Mouse (Mus musculus) hindbrain, postnatal 0 days (tissue): ENCODE measurements around the gene Fam126a. TPM values are rescaled to one million over a fixed set of nuclear protein-coding genes. Genes with fewer than 3 reads are reported as not detected.

Source experiments
- ATAC-seq: fragments of 200-750 bp; cut with Nextera tagmentation; 2 replicates; pipeline ENCODE4 v1.8.0; 2017; ENCODE audit warnings: mild to moderate bottlenecking, moderate TSS enrichment, moderate library complexity
- DNase-seq: peaks from one replicate; pipeline ENCODE4 v3.0.0-alpha.2; 2015; ENCODE audit warnings: low spot score
- H3K27ac ChIP-seq: fragments of 300-500 bp; sonication (generic); 2 replicates; pipeline ENCODE4 v1.5.1; 2014; ENCODE audit warnings: mild to moderate bottlenecking
- H3K27me3 ChIP-seq: fragments of 300-500 bp; sonication (generic); 2 replicates; pipeline ENCODE4 v1.6.1; 2014; ENCODE audit warnings: low read length, mixed read lengths; ENCODE audit not compliant: insufficient read depth
- H3K36me3 ChIP-seq: fragments of 300-500 bp; sonication (generic); 2 replicates; pipeline ENCODE4 v1.6.1; 2014; ENCODE audit warnings: low read length, mixed read lengths; ENCODE audit not compliant: insufficient read depth
- H3K4me1 ChIP-seq: fragments of 300-500 bp; sonication (generic); 2 replicates; pipeline ENCODE4 v1.6.1; 2014; ENCODE audit warnings: antibody characterized with exemption, low read length, mixed read lengths; ENCODE audit not compliant: insufficient read depth
- H3K4me2 ChIP-seq: fragments of 300-500 bp; sonication (generic); 2 replicates; pipeline ENCODE4 v1.6.1; 2014; ENCODE audit warnings: low read depth, mild to moderate bottlenecking, low read length, moderate library complexity, mixed read lengths
- H3K4me3 ChIP-seq: fragments of 300-500 bp; sonication (generic); 2 replicates; pipeline ENCODE4 v1.5.1; 2014; ENCODE audit warnings: low read length
- H3K9ac ChIP-seq: fragments of 300-500 bp; sonication (generic); replicated peaks from 2 replicates; pipeline ENCODE4 v1.6.1; 2014; ENCODE audit warnings: mild to moderate bottlenecking, low read length, moderate library complexity, mixed read lengths
- H3K9me3 ChIP-seq: fragments of 300-500 bp; sonication (generic); 2 replicates; pipeline ENCODE4 v1.6.1; 2016; ENCODE audit warnings: low read length, mixed read lengths
- CTCF ChIP-seq: IDR thresholded peaks from 2 replicates; pipeline ENCODE4 v1.5.1; 2016; ENCODE audit warnings: antibody characterized with exemption, control low read depth, low read depth
- WGBS: fragments of 180-500 bp; shearing (Covaris S2); extraction: QIAGEN DNeasy Blood & Tissue Kit; methylation state at CpG from one replicate; pipeline ENCODE4 v1.1.7; 2014; 5-methylcytosine and 5-hydroxymethylcytosine counted together
- polyA plus RNA-seq: library from polyadenylated mRNA; unstranded; fragments of >200 nt; fragmentation: Nextera tagmentation; extraction: Ambion mirVana; gene quantifications from 2 replicates; pipeline ENCODE4 v1.2.1, GENCODE M21; 2015
- total RNA-seq: library from RNA; depleted of rRNA; stranded (reverse); fragments of >200 nt; gene quantifications from 2 replicates; pipeline ENCODE4 v1.2.3, GENCODE M21; 2014

The Fam126a gene
- total and polyA plus RNA-seq, 2 experiments from 2014 or later = 17.7 to 26.6 TPM

DNA sequence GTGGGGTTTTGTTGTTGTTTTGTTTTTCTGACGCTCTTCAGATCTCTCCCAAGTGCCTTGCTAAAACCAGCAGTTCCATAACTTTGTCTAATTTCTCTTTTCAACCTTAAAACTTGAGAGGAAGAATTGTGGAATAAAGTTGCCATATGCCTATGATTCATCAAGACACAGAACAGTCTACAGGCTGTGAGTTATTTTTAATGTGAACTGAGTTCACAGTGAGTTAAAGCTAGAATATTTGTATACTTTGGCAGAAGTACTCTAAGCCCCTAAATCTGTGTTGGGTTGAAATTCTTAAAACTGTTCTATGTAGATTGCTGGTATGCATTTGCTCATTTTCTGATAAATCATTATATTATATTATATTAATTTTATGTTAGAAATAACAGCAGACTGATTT, 118.9 kb downstream of the Fam126a start:
- WGBS = 94% methylated on average over 1 of the region's 1 CpGs
- no peak overlapping the region for H3K9ac ChIP-seq

DNA sequence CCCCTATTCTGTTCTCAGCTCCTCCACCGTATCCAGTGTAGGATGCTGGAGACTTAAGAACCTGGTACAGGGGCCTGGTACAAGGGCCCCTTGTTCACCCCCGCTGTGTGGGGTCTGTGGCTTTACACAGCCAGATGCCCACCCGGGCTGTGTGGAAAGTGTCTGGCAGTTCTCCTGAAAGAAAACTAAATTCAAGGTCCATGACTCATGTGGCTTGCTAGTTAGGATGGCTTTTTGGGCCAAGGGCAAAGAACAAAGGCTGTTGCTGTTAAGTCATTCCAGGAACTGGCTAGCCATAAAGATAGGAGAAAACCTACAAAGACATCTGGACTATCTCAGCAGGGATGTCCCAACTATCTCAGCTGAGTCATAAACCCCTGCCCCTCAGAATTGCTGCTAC, 121.2 kb downstream of the Fam126a start:
- H3K9me3 ChIP-seq = no peaks in the 10 kb centered on the region
- H3K27ac ChIP-seq = no peak overlapping the region
- no peak for TF ChIP-seq CTCF
- H3K9ac ChIP-seq = no peak overlapping the region
- ATAC-seq = no peak
- no peaks in the 10 kb centered on the region for H3K27me3 ChIP-seq
- H3K36me3 ChIP-seq = no peaks in the 10 kb centered on the region
- 91% methylated on average over 3 of the region's 3 CpGs for WGBS
- no peak overlapping the region for H3K4me2 ChIP-seq
- DNase-seq = no peak
- no peak overlapping the region for H3K4me3 ChIP-seq
- H3K4me1 ChIP-seq = no peaks in the 10 kb centered on the region

More for the DNA sequence above, 118.9 kb downstream of the Fam126a start:
- no peaks in the 10 kb centered on the region for H3K4me1 ChIP-seq
- H3K36me3 ChIP-seq = no peaks in the 10 kb centered on the region
- H3K4me3 ChIP-seq = no peak overlapping the region
- no peak for TF ChIP-seq CTCF
- no peak for ATAC-seq
- DNase-seq = no peak
- H3K9me3 ChIP-seq = no peaks in the 10 kb centered on the region
- H3K27ac ChIP-seq = no peak overlapping the region
- no peaks in the 10 kb centered on the region for H3K27me3 ChIP-seq
- H3K4me2 ChIP-seq = no peak overlapping the region

DNA sequence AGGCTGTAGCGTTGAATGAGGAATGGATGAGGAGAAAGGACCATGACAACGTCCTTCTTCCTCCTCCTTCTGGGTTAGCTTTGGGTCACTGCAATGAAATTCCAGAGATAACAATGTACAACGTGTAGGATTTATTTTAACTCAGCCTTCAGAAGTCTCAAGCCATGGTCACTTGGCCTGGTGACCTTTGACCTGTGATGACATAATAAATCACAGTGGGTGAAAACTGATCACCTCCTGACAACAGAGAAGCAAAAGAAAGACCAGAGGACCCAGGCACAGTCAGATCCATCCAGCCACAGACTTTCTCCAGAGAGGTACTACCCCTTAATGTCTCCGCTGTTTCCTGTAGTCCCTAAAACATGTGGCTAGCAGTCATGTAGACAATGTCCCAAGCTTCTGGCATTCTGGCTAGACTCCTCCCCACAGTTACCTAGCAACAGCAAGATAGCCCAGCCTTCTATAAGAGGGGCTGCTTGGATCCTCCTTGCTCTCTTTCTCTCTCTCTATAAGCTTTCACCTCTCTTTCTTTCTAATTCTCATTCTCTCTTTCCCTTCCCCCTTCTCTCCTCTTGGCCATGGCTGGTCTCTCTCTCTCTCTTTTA, 121.9 kb downstream of the Fam126a start:
- H3K36me3 ChIP-seq = no peaks in the 10 kb centered on the region
- DNase-seq = no peak
- no peak for ATAC-seq
- H3K9me3 ChIP-seq = no peaks in the 10 kb centered on the region
- no peaks in the 10 kb centered on the region for H3K4me1 ChIP-seq
- no peak overlapping the region for H3K4me2 ChIP-seq
- H3K9ac ChIP-seq = no peak overlapping the region
- no peaks in the 10 kb centered on the region for H3K27me3 ChIP-seq
- WGBS = 75% methylated on average over 4 of the region's 4 CpGs
- no peak overlapping the region for H3K27ac ChIP-seq
- no peak for TF ChIP-seq CTCF
- no peak overlapping the region for H3K4me3 ChIP-seq

DNA sequence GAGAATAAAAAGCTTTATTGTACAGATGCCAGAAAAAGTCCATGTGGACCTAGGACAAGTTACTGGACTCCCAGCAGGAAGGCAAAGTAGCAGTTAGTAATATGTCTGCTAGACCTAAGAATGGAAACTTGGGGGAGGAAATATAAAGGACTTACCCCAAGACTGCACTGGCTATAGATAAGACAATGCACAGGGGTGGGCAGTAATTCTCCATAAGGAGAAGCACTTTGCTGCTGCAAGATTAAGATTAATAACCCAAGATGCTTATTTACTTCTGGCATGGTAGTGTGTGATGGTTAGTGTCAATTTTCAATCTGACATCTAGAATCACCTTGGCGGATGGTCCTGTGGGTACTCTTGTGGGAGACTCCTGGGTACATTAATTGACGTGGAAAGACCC, 128.3 kb downstream of the Fam126a start:
- 79% methylated on average over 2 of the region's 2 CpGs for WGBS
- Histone ChIP-seq H3K9me3 (no peaks in the 10 kb centered on the region), H3K4me1 (no peaks in the 10 kb centered on the region), H3K27ac (no peak overlapping the region), H3K4me3 (no peak overlapping the region), H3K9ac (no peak overlapping the region), H3K36me3 (no peaks in the 10 kb centered on the region), H3K4me2 (no peak overlapping the region), H3K27me3 (no peaks in the 10 kb centered on the region)
- no peak for ATAC-seq
- no peak for DNase-seq
- TF ChIP-seq CTCF = no peak

DNA sequence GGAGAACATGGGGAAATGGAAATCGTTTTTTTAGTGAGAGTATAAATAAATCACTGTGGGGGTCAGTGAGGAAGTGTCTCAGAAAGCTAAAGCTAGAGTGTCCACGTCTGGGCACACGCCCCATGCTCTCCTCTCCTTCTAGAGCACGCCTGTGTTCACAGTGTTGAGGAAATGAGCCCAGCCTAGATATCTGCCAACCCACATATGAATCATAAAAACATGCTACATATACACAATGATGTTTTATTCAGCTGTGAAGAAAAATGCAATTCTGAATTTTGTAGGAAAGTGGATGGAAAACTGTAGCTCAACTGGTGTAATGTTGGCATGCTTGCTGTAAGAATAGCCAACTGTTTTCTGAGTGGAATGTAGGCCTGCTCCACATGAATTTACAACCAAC, 130.3 kb downstream of the Fam126a start:
- Histone ChIP-seq H3K9ac (no peak overlapping the region), H3K4me2 (no peak overlapping the region), H3K27ac (no peak overlapping the region), H3K36me3 (no peaks in the 10 kb centered on the region), H3K27me3 (no peaks in the 10 kb centered on the region), H3K9me3 (no peaks in the 10 kb centered on the region), H3K4me3 (no peak overlapping the region), H3K4me1 (no peaks in the 10 kb centered on the region)
- DNase-seq (no peak), ATAC-seq (no peak)
- no peak for TF ChIP-seq CTCF
- WGBS = 67% methylated on average over 4 of the region's 4 CpGs

DNA sequence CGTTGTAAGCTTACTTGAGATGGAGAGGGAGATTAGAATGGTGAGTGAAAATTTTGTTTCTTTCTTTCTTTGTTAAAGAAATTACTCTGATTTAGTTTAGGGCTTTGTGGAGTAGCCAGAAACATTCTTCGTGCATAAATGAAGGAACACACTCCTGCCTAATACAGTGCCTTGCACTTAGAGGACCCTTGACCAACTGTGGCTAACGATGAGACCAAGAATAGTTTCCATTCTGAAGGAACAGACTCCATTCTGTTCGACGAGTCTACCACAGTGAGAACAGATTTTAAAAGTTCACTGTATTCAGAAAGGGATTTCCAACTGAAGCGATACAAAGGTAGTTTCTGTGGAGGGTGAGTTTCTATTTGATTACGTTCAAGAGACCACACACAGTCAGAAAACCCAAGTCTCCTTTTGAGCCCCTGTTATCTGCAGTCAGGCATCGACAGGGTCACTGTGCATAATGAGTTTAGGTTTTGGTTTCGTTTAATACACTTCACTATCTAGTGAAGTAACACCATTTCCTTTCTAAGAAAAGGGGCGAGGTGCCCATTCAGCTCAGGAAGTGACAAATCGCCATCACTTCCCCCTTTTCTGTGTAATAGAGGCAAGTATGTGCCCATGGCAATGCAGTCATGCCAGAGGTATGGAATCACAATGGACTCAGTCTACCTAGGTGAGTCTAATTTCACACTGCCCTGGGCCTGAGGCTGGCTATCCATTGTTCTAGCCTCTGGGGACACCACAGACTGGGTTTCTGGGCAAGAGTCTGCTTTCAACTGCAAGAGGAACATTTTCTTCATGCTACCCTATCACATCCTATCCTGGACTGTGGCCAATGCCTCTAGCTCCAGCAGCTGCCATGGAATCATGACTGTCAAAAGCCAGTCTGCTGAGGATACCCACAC, 136.4 kb downstream of the Fam126a start:
- H3K4me2 ChIP-seq = no peak overlapping the region
- H3K4me1 ChIP-seq = no peaks in the 10 kb centered on the region

More for the DNA sequence above, 136.4 kb downstream of the Fam126a start:
- DNase-seq (peak; percentile 18), ATAC-seq (no peak)
- 81% methylated on average over 11 of the region's 11 CpGs for WGBS
- Histone ChIP-seq H3K27me3 (no peaks in the 10 kb centered on the region), H3K36me3 (no peaks in the 10 kb centered on the region), H3K27ac (no peak overlapping the region), H3K9ac (no peak overlapping the region), H3K4me3 (no peak overlapping the region), H3K9me3 (no peaks in the 10 kb centered on the region)
- TF ChIP-seq CTCF = no peak
